Mouse (Mus musculus) heart, adult 2 months (tissue): Measurements from ENCODE around the gene Olfr906. TPM values are rescaled to one million over a fixed set of nuclear protein-coding genes. Genes with fewer than 3 reads are reported as not detected.

ENCODE experiments used
- DNase-seq, 2 experiments: peaks; one replicate each; pipeline ENCODE4 v3.0.0; 2021
- H3K27ac ChIP-seq: fragments of 200-600 bp; 2 replicates; pipeline ENCODE4 v1.8.1; 2022
- H3K27me3 ChIP-seq: fragments of 200-500 bp; 2 replicates; pipeline ENCODE4 v1.6.1; 2012; ENCODE audit warnings: mild to moderate bottlenecking, low read length, inconsistent platforms, mixed read lengths; ENCODE audit not compliant: control insufficient read depth, insufficient read depth
- H3K36me3 ChIP-seq: fragments of 200-500 bp; 2 replicates; pipeline ENCODE4 v1.6.1; 2012; ENCODE audit warnings: low read length, inconsistent platforms; ENCODE audit not compliant: control insufficient read depth, insufficient read depth
- H3K4me1 ChIP-seq: fragments of 200-500 bp; 2 replicates; pipeline ENCODE4 v1.6.1; 2011; ENCODE audit warnings: low read length; ENCODE audit not compliant: control insufficient read depth, insufficient read depth
- H3K4me3 ChIP-seq: fragments of 200-600 bp; 2 replicates; pipeline ENCODE4 v1.8.1; 2022
- H3K79me2 ChIP-seq: fragments of 200-500 bp; replicated peaks from 2 replicates; pipeline ENCODE4 v1.6.1; 2012; ENCODE audit warnings: mild to moderate bottlenecking, inconsistent platforms, low read length, moderate library complexity, mixed read lengths; ENCODE audit not compliant: control insufficient read depth, insufficient read depth
- H3K9ac ChIP-seq: fragments of 200-500 bp; 2 replicates; pipeline ENCODE4 v1.6.1; 2012; ENCODE audit warnings: low read depth, mild to moderate bottlenecking, control low read depth, inconsistent platforms, low read length, mixed read lengths
- CTCF ChIP-seq: fragments of 200-600 bp; IDR thresholded peaks from 2 replicates; pipeline ENCODE4 v1.8.1; 2022; ENCODE audit warnings: antibody characterized with exemption, mild to moderate bottlenecking, moderate library complexity
- EP300 ChIP-seq: fragments of 200-500 bp; IDR thresholded peaks from 2 replicates; pipeline ENCODE4 v1.6.1; 2011; ENCODE audit warnings: low read depth, low read length, control low read depth; ENCODE audit not compliant: insufficient read depth
- POLR2A ChIP-seq: fragments of 200-500 bp; IDR thresholded peaks from 2 replicates; pipeline ENCODE4 v1.6.1; 2011; ENCODE audit warnings: mild to moderate bottlenecking, low read depth, low read length, control low read depth; ENCODE audit not compliant: insufficient read depth
- WGBS: fragments of 180-500 bp; shearing (Covaris S2); methylation state at CpG from one replicate; pipeline ENCODE4 v1.1.7; 2018; 5-methylcytosine and 5-hydroxymethylcytosine counted together
- intact Hi-C: fragments of 180-260 bp; cut with DNase I; formaldehyde crosslinking; loops from one replicate; pipeline ENCODE4 v1.15.1; 2025
- polyA plus RNA-seq: library from polyadenylated mRNA; depleted of rRNA; stranded (reverse); fragments of >200 nt; gene quantifications from 2 replicates; pipeline ENCODE4 v1.2.3, GENCODE M21; 2012; rRNA removed
- total RNA-seq, 2 experiments: library from RNA; stranded (reverse); gene quantifications; 2 replicates each; pipeline ENCODE4 v1.2.3; 2021

Gene Olfr906
- total and polyA plus RNA-seq, 3 experiments, result not detected

DNA sequence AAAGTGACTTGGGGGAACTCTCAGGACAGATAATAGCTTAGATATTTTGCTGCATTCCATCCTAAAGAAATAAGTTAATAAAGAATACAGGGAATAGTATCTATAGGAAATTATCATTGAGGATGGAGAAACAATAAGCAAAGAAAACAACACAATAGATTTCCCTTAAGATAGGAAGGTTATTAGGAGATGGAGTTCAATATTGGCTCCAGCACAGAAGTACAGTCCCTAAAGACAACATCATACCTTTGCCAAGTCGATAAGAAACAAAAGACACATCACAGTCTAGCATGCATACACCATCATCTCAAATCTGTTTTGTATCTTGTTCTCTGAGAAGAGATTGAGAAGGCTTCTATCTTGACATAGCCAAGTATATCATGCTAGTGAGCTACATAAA is 34.4 kb downstream of the Olfr906 start, which contains the start of gene Olfr911-ps1:
Olfr911-ps1 (plus strand) TSS at position 301 of the 400 bp plus-strand sequence.
- intact Hi-C loops, result no loop called here
- DNase-seq, result no peak
- H3K4me1 ChIP-seq, result no peaks in the 10 kb centered on the region
- no peak within 1 kb of the TSS for H3K4me3 ChIP-seq
- no peak for TF ChIP-seq CTCF
- TF ChIP-seq POLR2A, result no peak
- TF ChIP-seq EP300, result no peak
- no peaks in the 10 kb centered on the region for H3K36me3 ChIP-seq
- no peaks in the 10 kb centered on the region for H3K79me2 ChIP-seq
- H3K27me3 ChIP-seq, result no peaks in the 10 kb centered on the region
- H3K9ac ChIP-seq, result no peak within 1 kb of the TSS
- WGBS, result 54% methylated on average over 1 of the region's 1 CpGs
- no peak within 1 kb of the TSS for H3K27ac ChIP-seq

DNA sequence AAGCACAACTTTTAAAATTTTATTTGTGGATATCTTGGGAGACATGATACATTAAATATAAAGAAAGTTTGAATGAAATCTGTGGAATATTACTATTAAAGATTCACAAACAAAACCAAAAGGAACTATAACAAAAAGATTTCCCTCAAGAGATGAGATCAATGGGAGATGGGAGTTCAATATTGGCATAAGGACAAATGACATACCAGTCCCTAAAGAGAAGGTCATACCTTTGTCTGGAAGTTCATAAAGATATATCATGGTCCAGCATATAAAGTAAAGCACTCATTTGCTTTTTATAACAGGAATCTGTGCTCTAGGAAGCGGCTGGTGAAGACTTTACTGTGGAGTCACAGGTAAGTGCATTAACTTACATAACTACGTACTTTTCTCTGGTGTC is 50.7 kb downstream of the Olfr906 start, which contains the start of gene Olfr910:
Olfr910 (plus strand) TSS at position 301 of the 400 bp plus-strand sequence.
- 83% methylated on average over 2 of the region's 2 CpGs for WGBS
- TF ChIP-seq POLR2A (no peak), CTCF (no peak), EP300 (no peak)

More for the DNA sequence above, 50.7 kb downstream of the Olfr906 start, which contains the start of gene Olfr910:
- Histone ChIP-seq H3K4me1 (no peaks in the 10 kb centered on the region), H3K36me3 (no peaks in the 10 kb centered on the region), H3K79me2 (no peaks in the 10 kb centered on the region), H3K27me3 (no peaks in the 10 kb centered on the region), H3K4me3 (no peak within 1 kb of the TSS), H3K27ac (no peak within 1 kb of the TSS), H3K9ac (no peak within 1 kb of the TSS)
- DNase-seq, result no peak
- intact Hi-C loops, result no loop called here

Other genes starting within 250 kb of the Olfr906 start
- not detected for gene Olfr143, start 234.3 kb upstream of the Olfr906 start, total RNA-seq
- not detected in 2 replicates for gene Olfr143, start 234.3 kb upstream of the Olfr906 start, polyA plus RNA-seq
- not detected for gene Olfr895, start 219.2 kb upstream of the Olfr906 start, total RNA-seq
- gene Olfr895, start 219.2 kb upstream of the Olfr906 start, polyA plus RNA-seq, result not detected in 2 replicates
- not detected for gene Olfr896-ps1, start 196.0 kb upstream of the Olfr906 start, total RNA-seq
- gene Olfr896-ps1, start 196.0 kb upstream of the Olfr906 start, polyA plus RNA-seq, result not detected in 2 replicates
- gene Olfr25, start 158.0 kb upstream of the Olfr906 start, total RNA-seq, result not detected
- gene Olfr25, start 158.0 kb upstream of the Olfr906 start, polyA plus RNA-seq, result not detected in 2 replicates
- not detected for gene Olfr898, start 138.7 kb upstream of the Olfr906 start, total RNA-seq
- not detected in 2 replicates for gene Olfr898, start 138.7 kb upstream of the Olfr906 start, polyA plus RNA-seq
- not detected for gene Olfr250, start 120.2 kb upstream of the Olfr906 start, total RNA-seq
- not detected in 2 replicates for gene Olfr250, start 120.2 kb upstream of the Olfr906 start, polyA plus RNA-seq
- not detected for gene Olfr251, start 110.0 kb upstream of the Olfr906 start, total RNA-seq
- gene Olfr251, start 110.0 kb upstream of the Olfr906 start, polyA plus RNA-seq, result not detected in 2 replicates
- not detected for gene Olfr147, start 85.4 kb upstream of the Olfr906 start, total RNA-seq
- gene Olfr147, start 85.4 kb upstream of the Olfr906 start, polyA plus RNA-seq, result not detected in 2 replicates
- not detected for gene Olfr901, start 57.6 kb upstream of the Olfr906 start, total RNA-seq
- not detected in 2 replicates for gene Olfr901, start 57.6 kb upstream of the Olfr906 start, polyA plus RNA-seq
- not detected for gene Olfr902, start 39.4 kb upstream of the Olfr906 start, total RNA-seq
- gene Olfr902, start 39.4 kb upstream of the Olfr906 start, polyA plus RNA-seq, result not detected in 2 replicates
- not detected for gene Olfr904, start 23.9 kb upstream of the Olfr906 start, total RNA-seq
- not detected in 2 replicates for gene Olfr904, start 23.9 kb upstream of the Olfr906 start, polyA plus RNA-seq
- not detected for gene Olfr905, start 16.0 kb upstream of the Olfr906 start, total RNA-seq
- not detected in 2 replicates for gene Olfr905, start 16.0 kb upstream of the Olfr906 start, polyA plus RNA-seq
- not detected for gene Olfr907, start 8.7 kb downstream of the Olfr906 start, total RNA-seq
- gene Olfr907, start 8.7 kb downstream of the Olfr906 start, polyA plus RNA-seq, result not detected in 2 replicates
- gene Olfr911-ps1, start 34.5 kb downstream of the Olfr906 start, total RNA-seq, result not detected
- gene Olfr911-ps1, start 34.5 kb downstream of the Olfr906 start, polyA plus RNA-seq, result not detected in 2 replicates
- gene Olfr910, start 50.8 kb downstream of the Olfr906 start, total RNA-seq, result not detected
- gene Olfr910, start 50.8 kb downstream of the Olfr906 start, polyA plus RNA-seq, result not detected in 2 replicates
- gene Olfr912, start 93.1 kb downstream of the Olfr906 start, total RNA-seq, result not detected
- not detected in 2 replicates for gene Olfr912, start 93.1 kb downstream of the Olfr906 start, polyA plus RNA-seq
- gene Olfr913, start 105.7 kb downstream of the Olfr906 start, total RNA-seq, result not detected
- gene Olfr913, start 105.7 kb downstream of the Olfr906 start, polyA plus RNA-seq, result not detected in 2 replicates
- not detected for gene Olfr914, start 118.0 kb downstream of the Olfr906 start, total RNA-seq
- gene Olfr914, start 118.0 kb downstream of the Olfr906 start, polyA plus RNA-seq, result not detected in 2 replicates
- gene Olfr916, start 172.8 kb downstream of the Olfr906 start, total RNA-seq, result not detected
- not detected in 2 replicates for gene Olfr916, start 172.8 kb downstream of the Olfr906 start, polyA plus RNA-seq
- gene Olfr917, start 178.8 kb downstream of the Olfr906 start, total RNA-seq, result not detected
- not detected in 2 replicates for gene Olfr917, start 178.8 kb downstream of the Olfr906 start, polyA plus RNA-seq
- not detected for gene Olfr918, start 187.5 kb downstream of the Olfr906 start, total RNA-seq
- gene Olfr918, start 187.5 kb downstream of the Olfr906 start, polyA plus RNA-seq, result not detected in 2 replicates
- not detected for gene Olfr919, start 216.6 kb downstream of the Olfr906 start, total RNA-seq
- not detected in 2 replicates for gene Olfr919, start 216.6 kb downstream of the Olfr906 start, polyA plus RNA-seq
- 10 to 100 TPM; 24.8 to 31.6 TPM for gene Vwa5a, start 231.2 kb downstream of the Olfr906 start, total RNA-seq
- 13.3 and 27.1 TPM in 2 replicates for gene Vwa5a, start 231.2 kb downstream of the Olfr906 start, polyA plus RNA-seq